Mouse (Mus musculus) hematopoietic stem cell, adult 5-6 weeks (primary cell): ENCODE data around the gene Rps6kb2. TPM values are rescaled to one million over a fixed set of nuclear protein-coding genes. Genes with fewer than 3 reads are reported as not detected.
A peak's percentile ranks its signal among the peaks of the same experiment; 100 is the strongest.
"Not testable (repeated sequence)": the region's sequence is repeated elsewhere in the genome, so short reads cannot be mapped to it uniquely, and the experiment has no call there.

Source experiments
- ATAC-seq, 2 experiments: fragments of 125-278 bp in 1 of 2; replicated peaks in 1 of 2; 2 replicates each; pipeline ENCODE4 v1.8.0; 2016 to 2017; ENCODE audit warnings: inconsistent platforms in 2 of 2, mild to moderate bottlenecking in 2 of 2, moderate number of reproducible peaks in 2 of 2, low read depth in 1 of 2, moderate TSS enrichment in 1 of 2; ENCODE audit not compliant: low FRiP score in 2 of 2, poor library complexity in 2 of 2, severe bottlenecking in 2 of 2, insufficient read depth in 1 of 2, low TSS enrichment in 1 of 2
- total RNA-seq: library from RNA; stranded (forward); fragments of 172-1452, 232-1000 nt; gene quantifications from 2 replicates; pipeline ENCODE4 v1.2.3, GENCODE M21; 2017

The Rps6kb2 gene
- total RNA-seq, 1 experiment from 2014 or later, result 16.2 TPM

DNA sequence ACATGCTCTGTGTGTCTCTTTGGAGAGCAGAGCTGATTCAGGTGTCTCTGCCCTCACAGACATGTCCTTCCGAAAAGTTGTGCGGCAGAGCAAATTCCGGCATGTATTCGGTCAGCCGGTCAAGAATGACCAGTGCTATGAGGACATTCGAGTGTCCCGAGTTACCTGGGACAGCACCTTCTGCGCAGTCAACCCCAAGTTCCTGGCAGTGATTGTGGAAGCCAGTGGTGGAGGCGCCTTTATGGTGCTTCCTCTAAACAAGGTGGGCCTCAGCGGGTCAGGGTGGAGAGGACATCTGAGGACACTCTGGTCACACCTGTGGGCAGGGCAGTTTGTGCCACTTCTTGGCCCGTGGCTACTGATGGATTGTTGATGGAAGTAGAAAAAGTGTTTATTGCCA, 13.9 kb downstream of the Rps6kb2 start:
- ATAC-seq, result no peak

DNA sequence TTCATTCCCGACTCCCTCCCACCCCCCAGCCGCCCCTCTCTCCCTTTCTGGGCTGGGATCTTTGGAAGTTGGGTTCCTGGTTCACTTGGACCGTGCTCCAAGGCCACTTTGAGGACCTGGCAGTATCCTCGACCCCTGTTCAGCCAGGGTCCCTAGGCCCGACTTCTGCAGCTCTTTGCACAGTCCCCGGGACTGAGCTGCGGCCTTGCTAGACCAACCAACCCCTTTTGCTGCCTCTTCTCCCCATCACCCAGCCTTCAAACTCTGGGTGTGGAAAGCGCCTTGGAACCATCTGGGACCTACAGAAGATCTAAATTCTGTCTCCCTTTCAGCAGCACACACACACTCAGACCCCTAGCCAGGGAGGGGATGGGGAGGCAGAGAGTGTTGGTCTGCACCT, 14.3 kb downstream of the Rps6kb2 start:
- no peak; a peak in 1 of 4 replicates for ATAC-seq

GRCm38 (mm10) chr19:4148491-4148806, 14.7 kb downstream of the Rps6kb2 start, which contains the start of gene Coro1b:
Gene Coro1b (plus strand): TSS chr19:4148619.
- peak; percentile 87 to 89 for ATAC-seq

DNA sequence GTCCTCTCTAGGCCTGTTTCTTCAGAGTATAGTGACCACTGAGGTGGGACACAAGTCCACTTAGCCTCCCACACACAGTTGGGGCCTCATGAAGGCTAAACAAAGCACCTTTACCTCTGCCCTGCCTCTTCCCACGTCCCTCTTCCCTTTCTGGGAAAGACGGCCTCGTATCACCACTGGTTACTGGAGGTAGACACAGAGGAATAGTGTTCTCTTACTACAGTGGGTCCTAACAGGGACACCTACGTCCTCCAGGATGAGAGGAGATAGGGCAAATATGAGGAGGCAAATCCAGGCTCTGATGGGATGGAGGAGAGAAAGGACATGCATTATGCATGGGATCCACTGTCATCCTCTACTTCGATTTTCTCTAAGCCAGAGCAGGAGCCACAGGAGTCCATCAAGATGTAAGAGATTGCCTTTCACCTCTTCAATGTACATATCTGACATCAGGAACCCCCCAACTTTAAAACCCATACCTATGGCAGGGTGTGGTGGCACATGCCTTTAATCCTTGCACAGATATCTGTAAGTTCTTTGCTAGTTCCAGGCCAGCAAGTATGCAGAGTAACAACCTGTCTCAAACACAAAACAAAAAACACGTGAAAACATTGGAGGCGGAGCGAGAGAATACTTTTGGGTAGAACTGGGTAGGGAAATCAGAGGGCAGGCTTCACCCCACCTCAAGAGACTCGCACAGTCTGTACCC, 15.2 kb downstream of the Rps6kb2 start:
- no peak for ATAC-seq

DNA sequence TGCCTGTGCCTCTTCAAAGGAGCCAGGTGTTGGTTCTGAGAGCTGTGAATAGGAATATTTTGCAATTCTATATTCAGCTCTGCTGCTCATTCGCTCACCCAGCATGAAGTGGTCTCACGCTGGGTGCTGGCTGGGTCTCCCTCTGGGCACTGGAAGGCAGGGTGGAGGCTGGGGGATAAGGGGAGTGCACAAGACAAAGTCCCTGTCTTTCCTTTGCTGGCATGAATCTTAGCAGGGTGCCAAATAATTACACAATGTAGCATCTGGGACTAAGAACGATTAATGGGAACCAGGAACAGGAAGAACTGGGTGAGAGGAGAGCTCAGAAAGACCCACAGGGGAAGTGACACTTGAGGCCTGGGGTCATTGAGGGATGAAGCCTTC, 16.1 kb downstream of the Rps6kb2 start:
- ATAC-seq, result no peak

GRCm38 (mm10) chr19:4146366-4147021, 16.7 kb downstream of the Rps6kb2 start:
- ATAC-seq, result no peak

GRCm38 (mm10) chr19:4145936-4146335, 17.2 kb downstream of the Rps6kb2 start:
- ATAC-seq, result no peak

GRCm38 (mm10) chr19:4144550-4145498, 18.3 kb downstream of the Rps6kb2 start:
- no peak for ATAC-seq

- ATAC-seq, result no peak
Measured at GRCm38 (mm10) chr19:4143759-4144268, 19.3 kb downstream of the Rps6kb2 start, which contains the start of gene Cabp4. Gene Cabp4 (minus strand): TSS chr19:4144033.

DNA sequence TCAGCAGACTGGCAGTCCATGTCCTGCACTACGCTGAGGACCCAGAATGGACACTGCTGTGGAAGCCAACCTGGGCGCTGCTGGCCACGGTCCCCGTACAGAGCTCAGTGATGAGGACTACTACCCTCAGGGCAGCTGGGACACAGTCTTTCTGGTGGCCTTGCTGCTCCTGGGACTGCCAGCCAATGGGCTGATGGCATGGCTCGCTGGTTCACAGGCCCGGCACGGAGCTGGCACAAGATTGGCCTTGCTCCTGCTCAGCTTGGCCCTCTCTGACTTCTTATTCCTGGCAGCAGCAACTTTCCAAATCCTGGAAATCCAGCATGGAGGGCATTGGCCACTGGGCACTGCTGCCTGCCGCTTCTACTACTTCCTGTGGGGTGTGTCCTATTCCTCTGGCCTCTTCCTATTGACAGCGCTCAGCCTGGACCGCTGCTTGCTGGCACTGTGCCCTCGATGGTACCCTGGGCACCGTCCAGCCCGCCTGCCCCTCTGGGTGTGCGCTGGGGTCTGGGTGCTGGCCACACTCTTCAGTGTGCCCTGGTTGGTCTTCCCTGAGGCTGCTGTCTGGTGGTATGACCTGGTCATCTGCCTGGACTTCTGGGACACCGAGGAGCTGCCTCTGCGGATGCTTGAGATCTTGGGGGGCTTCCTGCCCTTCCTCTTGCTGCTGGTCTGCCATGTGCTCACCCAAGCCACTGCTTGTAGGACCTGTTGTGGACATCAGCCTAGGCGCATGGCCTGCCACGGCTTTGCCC, 20.6 kb downstream of the Rps6kb2 start:
- ATAC-seq, result no peak

- ATAC-seq, result no peak
Measured at GRCm38 (mm10) chr19:4140147-4140546, 23.0 kb downstream of the Rps6kb2 start.

DNA sequence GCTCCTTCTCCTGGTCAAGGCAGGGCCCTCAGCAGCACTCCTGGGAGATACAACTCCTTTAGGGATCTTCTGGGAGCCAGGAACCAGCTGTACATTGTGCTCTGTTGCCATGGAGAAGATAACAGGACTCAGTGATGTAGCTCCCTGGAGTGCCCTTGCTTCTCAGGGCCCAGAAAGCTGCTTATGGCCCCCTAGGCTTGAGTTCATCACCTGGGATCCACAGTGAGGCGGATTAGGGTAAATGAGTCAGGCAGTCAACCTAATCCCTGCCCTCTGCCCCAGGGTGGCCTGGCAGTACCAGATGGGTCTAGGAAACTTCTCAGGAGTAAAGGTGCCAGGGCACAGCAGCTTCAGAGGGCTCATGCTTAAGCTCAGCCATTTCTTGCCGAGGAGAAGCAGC, 23.7 kb downstream of the Rps6kb2 start, which contains the start of gene Gpr152:
Gene Gpr152 (plus strand): TSS at position 342 of the 400 bp plus-strand sequence.
- ATAC-seq, result no peak

DNA sequence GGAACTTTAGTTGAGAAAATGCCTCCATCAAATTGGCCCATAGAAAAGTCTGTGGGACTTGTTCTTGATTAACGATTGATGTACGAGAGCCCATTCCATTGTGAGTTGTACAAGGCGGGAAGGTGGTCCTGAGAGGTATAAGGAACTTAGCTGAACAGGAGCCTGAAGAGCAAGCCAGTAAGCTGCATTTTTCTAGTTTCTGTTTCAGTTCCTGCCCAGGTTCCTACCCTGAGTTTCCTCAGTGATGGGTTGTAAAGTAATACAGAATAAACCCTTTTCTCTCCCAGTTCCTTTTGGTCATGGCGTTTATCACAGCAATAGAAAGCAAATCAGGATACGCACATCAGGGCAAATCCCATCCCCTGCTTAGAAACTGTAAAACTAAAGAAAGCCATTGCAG, 25.2 kb downstream of the Rps6kb2 start:
- ATAC-seq, result peak in 1 of 2 experiments; percentile 34; a peak in 1 of 4 replicates

- no peak for ATAC-seq
Measured at GRCm38 (mm10) chr19:4136463-4136862, 26.7 kb downstream of the Rps6kb2 start.

- ATAC-seq, result peak; percentile 39 to 47; a peak in 2 of 4 replicates
Measured at GRCm38 (mm10) chr19:4135963-4136345, 27.2 kb downstream of the Rps6kb2 start.

DNA sequence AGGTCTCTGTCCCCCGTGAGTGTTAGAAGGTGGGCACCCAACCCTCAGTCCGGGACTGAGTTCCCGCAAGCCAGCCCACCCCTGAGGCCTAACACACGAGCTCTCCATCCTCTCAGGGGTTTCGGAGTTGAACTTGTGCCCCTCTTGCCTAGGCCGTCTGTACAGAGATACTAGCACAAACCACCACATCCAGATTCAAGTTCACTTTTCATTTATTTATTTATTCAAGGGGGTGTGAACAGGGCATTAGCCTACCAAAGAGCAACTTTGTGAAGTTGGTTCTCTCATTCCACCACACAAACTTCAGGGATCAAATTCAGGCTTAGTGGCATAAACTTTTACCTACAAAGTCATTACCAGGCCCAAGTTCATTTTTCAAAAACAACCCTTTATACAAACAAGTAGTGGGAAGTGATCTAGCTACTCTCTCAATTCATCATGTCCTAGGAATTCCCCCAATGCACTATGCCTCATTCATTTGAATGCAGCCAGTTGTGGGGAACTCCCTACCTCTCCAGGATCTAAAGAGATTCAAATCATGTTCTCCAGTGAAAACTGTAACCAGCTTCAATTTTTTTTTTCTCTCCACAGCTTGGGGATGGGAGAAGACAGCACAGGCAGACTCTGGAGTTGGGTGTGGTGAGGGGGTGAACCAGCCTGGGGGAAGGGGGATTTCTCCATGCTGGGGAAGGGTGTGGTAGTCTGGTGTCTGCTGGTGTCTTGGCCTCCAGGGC, 27.8 kb downstream of the Rps6kb2 start:
- ATAC-seq, result not testable (repeated sequence)
